Mouse (Mus musculus): ENCODE data around the gene Exd1. TPM values are rescaled to one million over a fixed set of nuclear protein-coding genes. Genes with fewer than 3 reads are reported as not detected.
A peak's percentile ranks its signal among the peaks of the same experiment; 100 is the strongest.

The Exd1 gene
- 0.18 and 0.25 TPM in 2 replicates for polyA plus RNA-seq (2015; fragmentation: Nextera tagmentation; extraction: Ambion mirVana)

DNA sequence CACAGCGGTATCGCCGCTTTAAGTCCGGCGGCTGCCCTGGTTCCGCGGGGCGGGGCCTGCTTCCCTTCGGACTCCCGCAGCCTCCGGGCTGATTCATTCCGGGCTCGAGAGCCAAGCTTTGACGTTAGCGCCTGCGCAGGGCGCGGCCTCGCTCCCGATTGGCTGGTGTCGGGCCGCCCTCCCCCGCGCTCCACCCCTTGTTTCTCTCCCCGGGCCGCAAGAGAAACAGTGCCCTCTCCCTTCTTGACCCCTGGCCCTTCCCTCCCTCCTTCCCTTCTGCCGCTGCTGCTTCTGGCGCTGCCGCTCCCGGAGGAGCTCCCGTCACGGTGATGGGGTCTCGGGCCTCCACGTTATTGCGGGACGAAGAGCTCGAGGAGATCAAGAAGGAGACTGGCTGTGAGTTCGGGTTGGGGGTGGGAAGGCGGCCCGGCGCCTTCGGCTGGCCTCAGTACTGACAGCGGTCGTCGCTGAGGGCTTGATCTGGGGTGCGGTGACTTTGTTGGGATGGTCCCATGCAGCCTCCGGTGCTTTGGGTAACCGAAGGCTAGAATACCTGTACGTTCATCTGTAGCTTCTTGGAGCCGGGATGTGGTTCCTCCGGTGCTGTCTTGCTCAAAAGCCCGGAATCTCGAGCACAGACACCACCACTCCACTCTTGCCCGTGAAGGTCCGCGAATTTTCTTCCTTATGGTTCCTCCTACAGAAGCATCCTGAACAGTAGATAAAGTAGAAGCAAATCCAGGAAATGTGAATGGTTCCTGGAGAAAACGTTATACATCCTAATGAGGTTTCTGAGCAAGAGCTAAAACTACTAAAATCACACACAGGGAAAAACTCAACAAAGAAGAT, at the start of gene Exd1, which contains the start of gene Chp1:
Exd1 (minus strand) TSS at position 106 of the 849 bp plus-strand sequence.
Chp1 (plus strand) TSS at position 176 of the 849 bp plus-strand sequence.
- ATAC-seq, result peak; percentile 99
- WGBS, result under 1% methylated on average over 57 of the region's 57 CpGs
- Histone ChIP-seq H3K4me3 (replicated peaks) (peak within 1 kb of the TSS; percentile 59), H3K27ac (peak within 1 kb of the TSS; percentile 74), H3K4me2 (replicated peaks) (peak within 1 kb of the TSS; percentile 84), H3K36me3 (no peaks in the 10 kb centered on the region), H3K9ac (peak within 1 kb of the TSS; percentile 65), H3K27me3 (replicated peaks) (no peaks in the 10 kb centered on the region), H3K4me1 (replicated peaks) (peaks cover 4% of the 10 kb centered on the region; the same call in 1 of the 2 replicates), H3K9me3 (no peaks in the 10 kb centered on the region)

- Histone ChIP-seq H3K9me3 (no peaks in the 10 kb centered on the region), H3K27me3 (replicated peaks) (no peaks in the 10 kb centered on the region), H3K9ac (no peak overlapping the region), H3K27ac (no peak overlapping the region), H3K4me3 (replicated peaks) (no peak overlapping the region), H3K36me3 (peaks cover 11% of the 10 kb centered on the region), H3K4me2 (replicated peaks) (no peak overlapping the region), H3K4me1 (replicated peaks) (no peaks in the 10 kb centered on the region)
- ATAC-seq, result no peak
- 89% methylated on average over 8 of the region's 8 CpGs for WGBS
Measured at GRCm38 (mm10) chr2:119596781-119597330, 49.4 kb upstream of the Exd1 start.

DNA sequence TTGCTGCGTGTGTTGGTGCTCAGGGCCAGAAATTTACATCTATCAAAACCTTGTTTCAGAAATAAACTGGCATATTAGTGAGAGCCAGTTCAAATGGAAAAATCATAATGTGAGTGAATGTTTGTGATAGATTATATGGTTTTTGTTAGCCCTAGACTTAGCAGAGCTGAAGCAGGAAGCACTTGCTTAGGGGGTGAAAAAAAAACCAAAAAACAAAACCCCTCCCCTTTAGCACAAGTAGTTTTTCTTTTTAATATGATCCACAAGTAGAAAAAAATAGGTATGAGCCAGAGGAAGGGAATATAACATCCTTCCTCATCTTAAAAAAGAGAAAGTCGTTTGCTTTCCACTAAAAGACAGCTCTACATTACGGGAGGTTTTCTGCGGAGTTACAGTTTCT, 47.9 kb upstream of the Exd1 start:
- no peaks in the 10 kb centered on the region for H3K4me1 ChIP-seq (replicated peaks)
- peak overlapping the region; percentile 58 for H3K4me2 ChIP-seq (replicated peaks)
- no peaks in the 10 kb centered on the region for H3K9me3 ChIP-seq
- WGBS, result 29% methylated on average over 4 of the region's 4 CpGs
- peak overlapping the region; percentile 83 for H3K9ac ChIP-seq
- H3K27me3 ChIP-seq (replicated peaks), result no peaks in the 10 kb centered on the region
- peak overlapping the region; percentile 74 for H3K4me3 ChIP-seq (replicated peaks)
- no peak overlapping the region for H3K27ac ChIP-seq
- H3K36me3 ChIP-seq, result peaks cover 10% of the 10 kb centered on the region
- no peak for ATAC-seq

- WGBS, result under 1% methylated on average over 58 of the region's 61 CpGs
- H3K4me3 ChIP-seq (replicated peaks), result peak overlapping the region; percentile 74
- H3K27ac ChIP-seq, result peak overlapping the region; percentile 92
- H3K36me3 ChIP-seq, result peaks cover 8% of the 10 kb centered on the region; the same call in 1 of the 2 replicates
- H3K4me2 ChIP-seq (replicated peaks), result peak overlapping the region; percentile 58
- H3K4me1 ChIP-seq (replicated peaks), result no peaks in the 10 kb centered on the region
- no peaks in the 10 kb centered on the region for H3K9me3 ChIP-seq
- peak overlapping the region; percentile 83 for H3K9ac ChIP-seq
- H3K27me3 ChIP-seq (replicated peaks), result no peaks in the 10 kb centered on the region
- ATAC-seq, result peak; percentile 99
Measured at GRCm38 (mm10) chr2:119594113-119594981, 46.9 kb upstream of the Exd1 start.

- 6% methylated on average over 7 of the region's 7 CpGs for WGBS
- peak; percentile 64 for ATAC-seq
- H3K9ac ChIP-seq, result no peak overlapping the region
Measured at GRCm38 (mm10) chr2:119593765-119594112, 46.3 kb upstream of the Exd1 start.

GRCm38 (mm10) chr2:119591247-119591646, 43.8 kb upstream of the Exd1 start:
- H3K9me3 ChIP-seq, result no peaks in the 10 kb centered on the region
- H3K4me2 ChIP-seq (replicated peaks), result no peak overlapping the region
- no peaks in the 10 kb centered on the region for H3K27me3 ChIP-seq (replicated peaks)
- no peaks in the 10 kb centered on the region for H3K36me3 ChIP-seq
- ATAC-seq, result no peak
- no peaks in the 10 kb centered on the region for H3K4me1 ChIP-seq (replicated peaks)
- no peak overlapping the region for H3K4me3 ChIP-seq (replicated peaks)
- no peak overlapping the region for H3K27ac ChIP-seq
- WGBS, result 95% methylated on average over 3 of the region's 3 CpGs
- no peak overlapping the region for H3K9ac ChIP-seq

More at GRCm38 (mm10) chr2:119593765-119594112, 46.3 kb upstream of the Exd1 start:
- H3K27ac ChIP-seq, result peak overlapping the region; percentile 49
- H3K4me1 ChIP-seq (replicated peaks), result no peaks in the 10 kb centered on the region
- H3K4me2 ChIP-seq (replicated peaks), result peak overlapping the region; percentile 46
- no peaks in the 10 kb centered on the region for H3K9me3 ChIP-seq
- peaks cover 8% of the 10 kb centered on the region; the same call in 1 of the 2 replicates for H3K36me3 ChIP-seq
- peak overlapping the region; percentile 74; the same call in 1 of the 2 replicates for H3K4me3 ChIP-seq (replicated peaks)
- H3K27me3 ChIP-seq (replicated peaks), result no peaks in the 10 kb centered on the region

DNA sequence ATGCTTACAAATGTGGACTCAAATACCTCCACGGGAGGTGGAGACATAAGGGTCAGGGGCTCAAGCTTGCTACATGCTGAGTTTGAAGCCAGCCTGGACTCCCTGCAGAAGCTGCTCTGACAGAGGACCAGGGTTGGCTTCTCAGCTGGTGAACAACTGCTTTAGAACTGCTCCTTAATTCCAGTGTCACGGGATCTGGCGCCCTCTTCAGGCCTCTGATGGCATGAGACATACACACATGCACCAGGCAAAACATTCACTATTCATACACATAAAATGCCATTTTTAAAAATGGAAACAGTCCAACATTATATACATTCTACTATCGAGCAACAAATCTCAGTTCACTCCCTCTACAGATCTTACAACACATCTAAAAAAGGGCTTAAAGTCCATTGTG, 40.0 kb upstream of the Exd1 start:
- no peak for ATAC-seq
- H3K27ac ChIP-seq, result no peak overlapping the region
- no peaks in the 10 kb centered on the region for H3K4me1 ChIP-seq (replicated peaks)
- H3K36me3 ChIP-seq, result no peaks in the 10 kb centered on the region
- no peaks in the 10 kb centered on the region for H3K27me3 ChIP-seq (replicated peaks)
- WGBS, result 19% methylated on average over 4 of the region's 4 CpGs
- H3K4me3 ChIP-seq (replicated peaks), result no peak overlapping the region
- no peak overlapping the region for H3K9ac ChIP-seq
- no peak overlapping the region for H3K4me2 ChIP-seq (replicated peaks)
- H3K9me3 ChIP-seq, result no peaks in the 10 kb centered on the region

DNA sequence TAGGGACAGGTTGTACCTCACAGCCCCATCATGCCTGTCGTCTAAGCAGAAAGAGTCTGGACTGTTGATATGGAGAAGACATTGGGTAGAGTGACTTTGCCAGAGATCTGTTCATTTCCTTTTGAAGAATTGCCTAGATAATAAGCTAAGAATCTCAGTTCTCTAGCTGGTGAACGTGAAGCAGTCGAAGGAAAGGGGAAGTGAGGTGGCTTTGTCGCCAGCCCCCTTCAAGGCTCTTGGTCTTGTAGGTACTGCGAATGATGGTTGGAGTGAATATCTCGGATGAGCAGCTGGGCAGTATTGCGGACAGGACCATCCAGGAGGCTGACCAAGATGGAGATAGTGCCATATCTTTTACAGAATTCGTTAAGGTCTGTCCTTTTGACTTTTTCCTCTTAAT, 36.9 kb upstream of the Exd1 start:
- ATAC-seq, result no peak
- Histone ChIP-seq H3K27me3 (replicated peaks) (no peaks in the 10 kb centered on the region), H3K4me3 (replicated peaks) (no peak overlapping the region), H3K36me3 (no peaks in the 10 kb centered on the region), H3K4me2 (replicated peaks) (no peak overlapping the region), H3K4me1 (replicated peaks) (no peaks in the 10 kb centered on the region), H3K9ac (no peak overlapping the region), H3K9me3 (no peaks in the 10 kb centered on the region), H3K27ac (no peak overlapping the region)
- 88% methylated on average over 8 of the region's 8 CpGs for WGBS

GRCm38 (mm10) chr2:119583439-119583838, 36.0 kb upstream of the Exd1 start:
- ATAC-seq, result no peak
- H3K4me2 ChIP-seq (replicated peaks), result no peak overlapping the region
- 66% methylated on average over 2 of the region's 2 CpGs for WGBS
- no peak overlapping the region for H3K27ac ChIP-seq
- no peaks in the 10 kb centered on the region for H3K27me3 ChIP-seq (replicated peaks)
- no peaks in the 10 kb centered on the region for H3K4me1 ChIP-seq (replicated peaks)
- H3K9ac ChIP-seq, result no peak overlapping the region
- H3K36me3 ChIP-seq, result no peaks in the 10 kb centered on the region
- no peak overlapping the region for H3K4me3 ChIP-seq (replicated peaks)
- H3K9me3 ChIP-seq, result no peaks in the 10 kb centered on the region

DNA sequence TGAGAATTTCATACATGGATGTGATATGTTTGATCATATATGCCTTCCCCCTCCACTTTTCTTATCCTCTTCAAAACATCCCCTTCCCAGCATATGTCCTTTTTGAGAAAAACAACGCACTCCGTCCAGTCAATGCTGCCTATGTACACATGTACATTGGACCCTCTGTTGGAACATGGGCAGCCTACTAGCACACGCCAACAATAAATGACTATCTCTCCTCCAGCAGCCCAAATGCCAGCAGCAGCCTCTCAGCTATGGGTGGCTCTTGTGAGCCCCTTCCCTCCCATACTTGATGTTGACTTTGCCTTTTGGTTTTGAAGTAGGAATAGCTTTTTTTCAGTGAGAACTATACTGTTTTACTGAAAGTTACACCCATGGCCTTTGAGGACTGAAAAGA, 34.1 kb upstream of the Exd1 start:
- no peak overlapping the region for H3K27ac ChIP-seq
- H3K4me3 ChIP-seq (replicated peaks), result no peak overlapping the region
- H3K4me1 ChIP-seq (replicated peaks), result no peaks in the 10 kb centered on the region
- WGBS, result 71% methylated on average over 3 of the region's 3 CpGs
- no peak for ATAC-seq
- no peaks in the 10 kb centered on the region for H3K27me3 ChIP-seq (replicated peaks)
- H3K4me2 ChIP-seq (replicated peaks), result no peak overlapping the region
- no peaks in the 10 kb centered on the region for H3K36me3 ChIP-seq
- H3K9me3 ChIP-seq, result no peaks in the 10 kb centered on the region
- H3K9ac ChIP-seq, result no peak overlapping the region

GRCm38 (mm10) chr2:119572471-119572870, 25.0 kb upstream of the Exd1 start:
- no peak overlapping the region for H3K4me3 ChIP-seq (replicated peaks)
- 0 out of 2 replicates have a peak, but pooled peaks cover 3% of the 10 kb centered on the region for H3K36me3 ChIP-seq
- WGBS, result 88% methylated on average over 1 of the region's 1 CpGs
- H3K4me1 ChIP-seq (replicated peaks), result no peaks in the 10 kb centered on the region
- no peaks in the 10 kb centered on the region for H3K9me3 ChIP-seq
- no peak overlapping the region for H3K4me2 ChIP-seq (replicated peaks)
- ATAC-seq, result no peak
- no peak overlapping the region for H3K27ac ChIP-seq
- no peaks in the 10 kb centered on the region for H3K27me3 ChIP-seq (replicated peaks)
- H3K9ac ChIP-seq, result no peak overlapping the region

Data from intestine, embryonic 15.5 days (tissue).